Mouse (Mus musculus) CH12.LX (cell line): ENCODE data around the gene Procr. TPM values are rescaled to one million over a fixed set of nuclear protein-coding genes. Genes with fewer than 3 reads are reported as not detected.

Experiments
- DNase-seq: peaks from one replicate; pipeline ENCODE4 v3.0.0-alpha.2; 2013; ENCODE audit errors: extremely low read depth
- H3K27ac ChIP-seq: 2 replicates; pipeline ENCODE4 v1.5.1; 2012; ENCODE audit warnings: low read depth, mild to moderate bottlenecking, control low read depth, moderate library complexity; ENCODE audit not compliant: insufficient read depth
- H3K27me3 ChIP-seq: replicated peaks from 2 replicates; pipeline ENCODE3; 2012; ENCODE audit warnings: inconsistent platforms
- H3K36me3 ChIP-seq, 2 experiments: replicated peaks in 1 of 2; 2 replicates each; pipeline versions ENCODE3 to v1.6.1; 2012; ENCODE audit warnings: inconsistent platforms in 1 of 2, low read length in 1 of 2, mild to moderate bottlenecking in 1 of 2, mixed read lengths in 1 of 2, moderate library complexity in 1 of 2; ENCODE audit not compliant: control insufficient read depth in 1 of 2, insufficient read depth in 1 of 2
- H3K4me1 ChIP-seq, 2 experiments: 2 replicates each; pipeline ENCODE4 v1.6.1; 2012; ENCODE audit warnings: inconsistent platforms in 1 of 2, moderate library complexity in 1 of 2; ENCODE audit not compliant: insufficient read depth in 2 of 2, control insufficient read depth in 1 of 2
- H3K4me2 ChIP-seq: 2 replicates; pipeline ENCODE4 v1.6.1; 2012; ENCODE audit warnings: low read depth, mild to moderate bottlenecking, control low read depth; ENCODE audit not compliant: poor library complexity, insufficient read depth, severe bottlenecking
- H3K4me3 ChIP-seq, 3 experiments: fragments of 150-350 bp in 1 of 3; sonication (generic) in 1 of 3; replicated peaks in 1 of 3; 2 replicates each; pipeline versions ENCODE3 to v1.5.1; 2011 to 2012; ENCODE audit warnings: low read depth in 2 of 3, low read length in 2 of 3, mild to moderate bottlenecking in 2 of 3, moderate library complexity in 2 of 3, control low read depth in 1 of 3, improper control_type of control experiment in 1 of 3, inconsistent platforms in 1 of 3, mixed read lengths in 1 of 3; ENCODE audit not compliant: poor library complexity in 1 of 3
- H3K79me2 ChIP-seq: replicated peaks from 2 replicates; pipeline ENCODE4 v1.6.1; 2012; ENCODE audit warnings: mild to moderate bottlenecking, moderate library complexity; ENCODE audit not compliant: control insufficient read depth, poor library complexity, insufficient read depth, severe bottlenecking; ENCODE audit errors: extremely low read depth
- H3K9ac ChIP-seq: 2 replicates; pipeline ENCODE4 v1.6.1; 2012; ENCODE audit warnings: low read depth, mild to moderate bottlenecking, control low read depth, moderate library complexity; ENCODE audit not compliant: insufficient read depth
- H3K9me3 ChIP-seq: replicated peaks from 2 replicates; pipeline ENCODE3; 2012; ENCODE audit warnings: low read length, inconsistent platforms, mixed read lengths
- CTCF ChIP-seq, 2 experiments: IDR thresholded peaks in 1 of 2; conservative IDR thresholded peaks in 1 of 2; 2 replicates each; pipeline ENCODE4 v1.5.1; 2011 to 2012; ENCODE audit warnings: low read depth in 2 of 2, low read length in 2 of 2, improper control_type of control experiment in 1 of 2, inconsistent platforms in 1 of 2, mild to moderate bottlenecking in 1 of 2, moderate library complexity in 1 of 2
- EP300 ChIP-seq: IDR thresholded peaks from 2 replicates; pipeline ENCODE4 v1.6.1; 2011; ENCODE audit warnings: low read length, improper control_type of control experiment
- HCFC1 ChIP-seq: IDR thresholded peaks from 2 replicates; pipeline ENCODE4 v1.6.1; 2012; ENCODE audit warnings: low read depth, mild to moderate bottlenecking, inconsistent platforms, low read length, improper control_type of control experiment
- IRF4 ChIP-seq: IDR thresholded peaks from 2 replicates; pipeline ENCODE4 v1.6.1; 2014; ENCODE audit warnings: low read depth, mild to moderate bottlenecking, inconsistent platforms, low read length, improper control_type of control experiment
- MAZ ChIP-seq: IDR thresholded peaks from 2 replicates; pipeline ENCODE4 v1.6.1; 2012; ENCODE audit warnings: low read depth, mild to moderate bottlenecking, inconsistent platforms, low read length, improper control_type of control experiment, moderate library complexity
- MEF2A ChIP-seq: IDR thresholded peaks from 2 replicates; pipeline ENCODE4 v1.6.1; 2014; ENCODE audit warnings: low read depth, mild to moderate bottlenecking, inconsistent platforms, low read length, improper control_type of control experiment, borderline replicate concordance
- MXI1 ChIP-seq: IDR thresholded peaks from 2 replicates; pipeline ENCODE4 v1.6.1; 2011; ENCODE audit warnings: mild to moderate bottlenecking, low read depth, low read length, improper control_type of control experiment
- NELFE ChIP-seq: IDR thresholded peaks from 2 replicates; pipeline ENCODE4 v1.6.1; 2011; ENCODE audit warnings: low read depth, low read length, improper control_type of control experiment
- NRF1 ChIP-seq: IDR thresholded peaks from 2 replicates; pipeline ENCODE4 v1.6.1; 2014; ENCODE audit warnings: low read depth, mild to moderate bottlenecking, inconsistent platforms, low read length, improper control_type of control experiment, moderate library complexity
- PAX5 ChIP-seq: IDR thresholded peaks from 2 replicates; pipeline ENCODE4 v1.6.1; 2012; ENCODE audit warnings: low read length, inconsistent platforms, mixed read lengths
- POLR2AphosphoS2 ChIP-seq: IDR thresholded peaks from 2 replicates; pipeline ENCODE4 v1.6.1; 2011; ENCODE audit warnings: low read depth, low read length, improper control_type of control experiment
- RAD21 ChIP-seq: IDR thresholded peaks from 2 replicates; pipeline ENCODE4 v1.6.1; 2011; ENCODE audit warnings: low read depth, mild to moderate bottlenecking, low read length, improper control_type of control experiment, moderate library complexity
- RCOR1 ChIP-seq: conservative IDR thresholded peaks from 2 replicates; pipeline ENCODE4 v1.6.1; 2012; ENCODE audit warnings: low read depth, mild to moderate bottlenecking, inconsistent platforms, low read length, improper control_type of control experiment
- SMC3 ChIP-seq: IDR thresholded peaks from 2 replicates; pipeline ENCODE4 v1.6.1; 2011; ENCODE audit warnings: low read depth, low read length, improper control_type of control experiment
- TBP ChIP-seq: conservative IDR thresholded peaks from 2 replicates; pipeline ENCODE4 v1.6.1; 2011; ENCODE audit warnings: low read depth, low read length, improper control_type of control experiment
- TCF12 ChIP-seq: IDR thresholded peaks from 2 replicates; pipeline ENCODE4 v1.6.1; 2014; ENCODE audit warnings: low read depth, mild to moderate bottlenecking, inconsistent platforms, low read length, improper control_type of control experiment
- UBTF ChIP-seq: IDR thresholded peaks from 2 replicates; pipeline ENCODE4 v1.6.1; 2012; ENCODE audit warnings: low read depth, mild to moderate bottlenecking, inconsistent platforms, low read length, improper control_type of control experiment, moderate library complexity
- USF1 ChIP-seq: IDR thresholded peaks from 2 replicates; pipeline ENCODE4 v1.6.1; 2014; ENCODE audit warnings: low read depth, mild to moderate bottlenecking, inconsistent platforms, low read length, improper control_type of control experiment
- USF2 ChIP-seq: conservative IDR thresholded peaks from 2 replicates; pipeline ENCODE4 v1.6.1; 2011; ENCODE audit warnings: low read depth, low read length, improper control_type of control experiment
- ZC3H11A ChIP-seq: IDR thresholded peaks from 2 replicates; pipeline ENCODE4 v1.6.1; 2012; ENCODE audit warnings: low read depth, mild to moderate bottlenecking, inconsistent platforms, low read length, improper control_type of control experiment
- ZKSCAN1 ChIP-seq: IDR thresholded peaks from 2 replicates; pipeline ENCODE4 v1.6.1; 2012; ENCODE audit warnings: low read depth, inconsistent platforms, low read length, improper control_type of control experiment, borderline replicate concordance
- dilution Hi-C: fragments of 300-500 bp; cut with MboI; formaldehyde crosslinking; loops from 2 replicates; pipeline ENCODE4 v1.14.3; 2020; ENCODE audit warnings: low sequenced_read_pairs; ENCODE audit not compliant: extremely low pct_unique_long_range_greater_than_20kb, extremely low pct_ligation_motif_present
- in situ Hi-C: fragments of 300-500 bp; cut with MboI; formaldehyde crosslinking; loops from 3 replicates; pipeline ENCODE4 v1.14.3; 2019; ENCODE audit warnings: low sequenced_read_pairs, low pct_ligation_motif_present, low pct_unique_long_range_greater_than_20kb, mixed read lengths
- polyA plus RNA-seq: library from polyadenylated mRNA; unstranded; fragments of >175 nt; gene quantifications from 2 replicates; pipeline ENCODE4 v1.2.1, GENCODE M21; 2012; ENCODE audit warnings: low read depth; ENCODE audit not compliant: insufficient read length
- total RNA-seq, 2 experiments: library from RNA; depleted of rRNA; stranded (reverse); fragments of 300-350 nt in 1 of 2; fragments of >200 nt in 1 of 2; gene quantifications; 2 replicates each; pipeline ENCODE4 v1.2.3; 2012 to 2014

Procr gene
- total and polyA plus RNA-seq, 3 experiments = 0.14 to 2.8 TPM; not detected in 1

DNA sequence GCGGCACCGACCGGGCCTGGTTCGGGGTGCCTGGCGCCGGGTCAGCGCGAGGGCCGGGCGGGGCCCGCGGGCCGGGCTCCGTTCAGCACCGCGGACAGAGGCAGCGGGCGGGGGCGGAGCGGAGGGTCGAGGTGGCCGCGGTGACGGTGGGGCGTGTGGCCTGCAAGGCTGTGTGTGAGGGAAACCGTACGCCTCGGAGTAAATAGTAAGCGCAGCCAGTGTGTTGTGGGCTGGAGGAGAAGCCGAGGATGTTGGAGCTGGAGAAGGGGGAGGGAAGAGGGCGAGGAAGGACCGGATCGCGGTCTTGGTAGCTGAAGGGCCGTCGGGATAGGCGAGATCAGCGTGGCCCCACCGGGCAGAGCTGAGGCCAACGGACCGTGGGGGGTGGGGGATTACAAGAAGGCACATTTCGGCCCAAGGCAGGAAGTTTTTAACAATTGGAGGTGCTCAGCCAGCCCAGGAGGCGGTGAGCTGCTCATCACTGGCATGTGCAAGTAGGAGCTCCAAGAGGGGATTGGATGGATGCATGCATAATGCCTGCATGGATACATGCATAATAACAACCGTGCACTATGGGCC is 24.9 kb downstream of the Procr start:
- H3K27ac ChIP-seq = no peak overlapping the region
- peak overlapping the region; percentile 85 for H3K4me2 ChIP-seq
- no peak overlapping the region for H3K9ac ChIP-seq
- H3K27me3 ChIP-seq = peaks cover 70% of the 10 kb centered on the region
- dilution Hi-C loops = no loop called here
- peaks cover 5 to 6% of the 10 kb centered on the region in 2 experiments for H3K4me1 ChIP-seq
- no peaks in the 10 kb centered on the region for H3K36me3 ChIP-seq
- H3K9me3 ChIP-seq = peaks cover 5% of the 10 kb centered on the region
- H3K79me2 ChIP-seq = no peaks in the 10 kb centered on the region
- TF ChIP-seq TBP = no peak
- TF ChIP-seq RCOR1 = no peak
- no peak for TF ChIP-seq SMC3
- TF ChIP-seq CTCF (conservative IDR thresholded peaks at IDR 0.05 in 1 of 2, IDR thresholded peaks at IDR 0.05 in 1 of 2; ENCODE audit: low read depth in 2 of 2, low read length in 2 of 2) = no peak
- TF ChIP-seq TCF12 = no peak
- TF ChIP-seq MAZ = 0 out of 2 replicates have a peak, but pooled peaks have one; percentile 34
- no peak for TF ChIP-seq RAD21
- no peak for TF ChIP-seq USF2
- TF ChIP-seq MXI1 = peak; percentile 58
- no peak for TF ChIP-seq MEF2A
- no peak for TF ChIP-seq IRF4
- no peak for TF ChIP-seq USF1
- no peak for TF ChIP-seq ZKSCAN1
- TF ChIP-seq ZC3H11A = no peak
- no peak for TF ChIP-seq NELFE
- TF ChIP-seq, all 38 proteins: peak for 2
- peak overlapping the region in 1 of 3 experiments; percentile 6 for H3K4me3 ChIP-seq
- no peak for DNase-seq
- in situ Hi-C loops = no loop called here

GRCm38 (mm10) chr2:155776824-155777687 is 26.1 kb downstream of the Procr start:
- dilution Hi-C loops (no loop called here), in situ Hi-C loops (no loop called here)
- no peak overlapping the region for H3K27ac ChIP-seq
- no peak overlapping the region for H3K4me2 ChIP-seq
- H3K9ac ChIP-seq = no peak overlapping the region
- H3K79me2 ChIP-seq = no peaks in the 10 kb centered on the region
- peaks cover 5 to 6% of the 10 kb centered on the region in 2 experiments for H3K4me1 ChIP-seq
- H3K4me3 ChIP-seq = no peak overlapping the region
- no peak for DNase-seq
- no peaks in the 10 kb centered on the region for H3K36me3 ChIP-seq
- H3K27me3 ChIP-seq = peaks cover 68% of the 10 kb centered on the region
- peaks cover 5% of the 10 kb centered on the region for H3K9me3 ChIP-seq
- TF ChIP-seq USF1 = no peak
- no peak for TF ChIP-seq EP300
- TF ChIP-seq NRF1 = no peak
- TF ChIP-seq TBP = no peak
- no peak for TF ChIP-seq UBTF
- TF ChIP-seq MAZ = no peak
- no peak for TF ChIP-seq USF2
- TF ChIP-seq NELFE = no peak
- TF ChIP-seq PAX5 = no peak
- no peak for TF ChIP-seq POLR2AphosphoS2
- TF ChIP-seq HCFC1 = no peak
- TF ChIP-seq IRF4 = no peak
- no peak for TF ChIP-seq ZC3H11A
- TF ChIP-seq ZKSCAN1 = no peak
- TF ChIP-seq MEF2A = no peak
